Mouse (Mus musculus) A20 (cell line): ENCODE measurements around the gene Gm9945.
A peak's percentile ranks its signal among the peaks of the same experiment; 100 is the strongest.

Source experiments
- DNase-seq: peaks from one replicate; pipeline ENCODE4 v3.0.0-alpha.2; 2011; ENCODE audit warnings: low read depth, low spot score

Gene Gm9945

GRCm38 (mm10) chr11:53461727-53462126, 18.2 kb upstream of the Gm9945 start:
- no peak for DNase-seq

- no peak for DNase-seq
Observed at GRCm38 (mm10) chr11:53463551-53464424, 16.2 kb upstream of the Gm9945 start.

GRCm38 (mm10) chr11:53466231-53466971, 13.6 kb upstream of the Gm9945 start:
- DNase-seq, result peak; percentile 20

GRCm38 (mm10) chr11:53469294-53469967, 10.5 kb upstream of the Gm9945 start:
- DNase-seq, result no peak

- peak; percentile 74 for DNase-seq
Observed at GRCm38 (mm10) chr11:53469968-53470695, 9.8 kb upstream of the Gm9945 start, which contains the start of gene Gm9837. Gene Gm9837, minus strand, starts transcription at chr11:53470479.

- DNase-seq, result no peak
Observed at GRCm38 (mm10) chr11:53472709-53473108, 7.3 kb upstream of the Gm9945 start.

GRCm38 (mm10) chr11:53475620-53476019, 4.3 kb upstream of the Gm9945 start:
- DNase-seq, result no peak

- no peak for DNase-seq
Observed at GRCm38 (mm10) chr11:53477833-53478232, 2.1 kb upstream of the Gm9945 start.

GRCm38 (mm10) chr11:53478383-53479170, 1.4 kb upstream of the Gm9945 start:
- no peak for DNase-seq

GRCm38 (mm10) chr11:53479171-53479782, 689 bp upstream of the Gm9945 start:
- DNase-seq, result no peak

- no peak for DNase-seq
Observed at GRCm38 (mm10) chr11:53481088-53481730, 1.2 kb downstream of the Gm9945 start.

- no peak for DNase-seq
Observed at GRCm38 (mm10) chr11:53483159-53483891, 3.4 kb downstream of the Gm9945 start.

- DNase-seq, result peak; percentile 49
Observed at GRCm38 (mm10) chr11:53485719-53486118, 5.8 kb downstream of the Gm9945 start.

- no peak for DNase-seq
Observed at GRCm38 (mm10) chr11:53486351-53486750, 6.4 kb downstream of the Gm9945 start.

- peak; percentile 46 for DNase-seq
Observed at GRCm38 (mm10) chr11:53486822-53487594, 7.0 kb downstream of the Gm9945 start.

GRCm38 (mm10) chr11:53489007-53489406, 9.0 kb downstream of the Gm9945 start:
- DNase-seq, result no peak

GRCm38 (mm10) chr11:53489421-53489820, 9.5 kb downstream of the Gm9945 start:
- no peak for DNase-seq

GRCm38 (mm10) chr11:53491954-53492401, 12.0 kb downstream of the Gm9945 start:
- DNase-seq, result no peak
